Mouse (Mus musculus) ES-Bruce4 (cell line): ENCODE measurements around the gene Gstp3. TPM values are rescaled to one million over a fixed set of nuclear protein-coding genes. Genes with fewer than 3 reads are reported as not detected.

Experiments used
- H3K27ac ChIP-seq: 2 replicates; pipeline ENCODE4 v1.5.1; 2012; ENCODE audit warnings: low read length, inconsistent platforms; ENCODE audit not compliant: insufficient read depth
- H3K27me3 ChIP-seq: 2 replicates; pipeline ENCODE4 v1.6.1; 2012; ENCODE audit warnings: mild to moderate bottlenecking, low read length, inconsistent platforms; ENCODE audit not compliant: control insufficient read depth, poor library complexity, insufficient read depth, severe bottlenecking
- H3K36me3 ChIP-seq: 2 replicates; pipeline ENCODE4 v1.6.1; 2012; ENCODE audit warnings: inconsistent platforms, mild to moderate bottlenecking, low read length, moderate library complexity; ENCODE audit not compliant: control insufficient read depth, poor library complexity, insufficient read depth, severe bottlenecking
- H3K4me1 ChIP-seq: one replicate; pipeline ENCODE4 v1.8.1; 2011; ENCODE audit warnings: low read length; ENCODE audit not compliant: control insufficient read depth, insufficient read depth
- H3K4me3 ChIP-seq: 2 replicates; pipeline ENCODE4 v1.5.1; 2011; ENCODE audit warnings: low read depth, mild to moderate bottlenecking, low read length
- H3K9ac ChIP-seq: 2 replicates; pipeline ENCODE4 v1.6.1; 2012; ENCODE audit warnings: low read depth, mild to moderate bottlenecking, inconsistent platforms; ENCODE audit not compliant: poor library complexity, severe bottlenecking
- H3K9me3 ChIP-seq: replicated peaks from 2 replicates; pipeline ENCODE4 v1.6.1; 2012; ENCODE audit warnings: mild to moderate bottlenecking, low read length, inconsistent platforms; ENCODE audit not compliant: control insufficient read depth, poor library complexity, insufficient read depth, severe bottlenecking
- CTCF ChIP-seq: IDR thresholded peaks from one replicate; pipeline ENCODE4 v1.8.1; 2011; ENCODE audit warnings: low read depth, low read length
- EP300 ChIP-seq: IDR thresholded peaks from 2 replicates; pipeline ENCODE4 v1.6.1; 2011; ENCODE audit warnings: low read depth, low read length; ENCODE audit not compliant: insufficient read depth
- POLR2A ChIP-seq: IDR thresholded peaks from one replicate; pipeline ENCODE4 v1.8.1; 2011; ENCODE audit warnings: low read length; ENCODE audit not compliant: insufficient read depth
- polyA plus RNA-seq: library from polyadenylated mRNA; stranded (reverse); fragments of >200 nt; gene quantifications from 2 replicates; pipeline ENCODE4 v1.2.4, GENCODE M21; 2011; ENCODE audit warnings: low read depth; ENCODE audit not compliant: missing spikeins, insufficient read depth, insufficient read length

The Gstp3 gene
- polyA plus RNA-seq, 1 experiment = 0.91 TPM

GRCm38 (mm10) chr19:4087090-4087489 is 27.7 kb upstream of the Gstp3 start:
- no peak for TF ChIP-seq CTCF
- no peak for TF ChIP-seq EP300
- no peak for TF ChIP-seq POLR2A
- H3K9me3 ChIP-seq = no peaks in the 10 kb centered on the region
- H3K27me3 ChIP-seq = no peaks in the 10 kb centered on the region
- no peak overlapping the region for H3K4me3 ChIP-seq
- no peaks in the 10 kb centered on the region for H3K4me1 ChIP-seq
- no peak overlapping the region for H3K9ac ChIP-seq
- no peaks in the 10 kb centered on the region for H3K36me3 ChIP-seq
- H3K27ac ChIP-seq = no peak overlapping the region

GRCm38 (mm10) chr19:4086156-4086555 is 26.8 kb upstream of the Gstp3 start:
- H3K27me3 ChIP-seq = no peaks in the 10 kb centered on the region
- H3K9me3 ChIP-seq = no peaks in the 10 kb centered on the region
- no peak overlapping the region for H3K9ac ChIP-seq
- H3K36me3 ChIP-seq = no peaks in the 10 kb centered on the region
- H3K4me3 ChIP-seq = no peak overlapping the region
- no peak for TF ChIP-seq EP300
- no peak for TF ChIP-seq POLR2A
- TF ChIP-seq CTCF = no peak
- no peaks in the 10 kb centered on the region for H3K4me1 ChIP-seq
- no peak overlapping the region for H3K27ac ChIP-seq

GRCm38 (mm10) chr19:4084984-4085383 is 25.6 kb upstream of the Gstp3 start:
- Histone ChIP-seq H3K4me3 (no peak overlapping the region), H3K36me3 (no peaks in the 10 kb centered on the region), H3K27me3 (no peaks in the 10 kb centered on the region), H3K9me3 (no peaks in the 10 kb centered on the region), H3K4me1 (no peaks in the 10 kb centered on the region), H3K27ac (no peak overlapping the region), H3K9ac (no peak overlapping the region)
- TF ChIP-seq EP300 (no peak), CTCF (no peak), POLR2A (no peak)

GRCm38 (mm10) chr19:4083826-4084225 is 24.5 kb upstream of the Gstp3 start:
- Histone ChIP-seq H3K27me3 (no peaks in the 10 kb centered on the region), H3K9me3 (no peaks in the 10 kb centered on the region), H3K4me1 (no peaks in the 10 kb centered on the region), H3K27ac (no peak overlapping the region), H3K36me3 (no peaks in the 10 kb centered on the region), H3K4me3 (no peak overlapping the region), H3K9ac (no peak overlapping the region)
- no peak for TF ChIP-seq EP300

- Histone ChIP-seq H3K4me1 (no peaks in the 10 kb centered on the region), H3K9ac (no peak overlapping the region), H3K9me3 (no peaks in the 10 kb centered on the region), H3K36me3 (no peaks in the 10 kb centered on the region), H3K27ac (no peak overlapping the region), H3K4me3 (no peak overlapping the region), H3K27me3 (no peaks in the 10 kb centered on the region)
- no peak for TF ChIP-seq POLR2A
- no peak for TF ChIP-seq CTCF
- no peak for TF ChIP-seq EP300
These were observed 23.9 kb upstream of the Gstp3 start for GRCm38 (mm10) chr19:4083316-4083715.

GRCm38 (mm10) chr19:4082219-4082965 is 23.0 kb upstream of the Gstp3 start:
- no peak overlapping the region for H3K9ac ChIP-seq
- no peaks in the 10 kb centered on the region for H3K27me3 ChIP-seq
- H3K9me3 ChIP-seq = no peaks in the 10 kb centered on the region
- no peak overlapping the region for H3K4me3 ChIP-seq
- H3K4me1 ChIP-seq = no peaks in the 10 kb centered on the region
- no peak overlapping the region for H3K27ac ChIP-seq
- H3K36me3 ChIP-seq = no peaks in the 10 kb centered on the region
- TF ChIP-seq CTCF (no peak), EP300 (no peak), POLR2A (no peak)
